Mouse (Mus musculus): ENCODE results near the gene Gm3252.
"Not testable (repeated sequence)": the region's sequence is repeated elsewhere in the genome, so short reads cannot be mapped to it uniquely, and the experiment has no call there.

Gm3252 gene

DNA sequence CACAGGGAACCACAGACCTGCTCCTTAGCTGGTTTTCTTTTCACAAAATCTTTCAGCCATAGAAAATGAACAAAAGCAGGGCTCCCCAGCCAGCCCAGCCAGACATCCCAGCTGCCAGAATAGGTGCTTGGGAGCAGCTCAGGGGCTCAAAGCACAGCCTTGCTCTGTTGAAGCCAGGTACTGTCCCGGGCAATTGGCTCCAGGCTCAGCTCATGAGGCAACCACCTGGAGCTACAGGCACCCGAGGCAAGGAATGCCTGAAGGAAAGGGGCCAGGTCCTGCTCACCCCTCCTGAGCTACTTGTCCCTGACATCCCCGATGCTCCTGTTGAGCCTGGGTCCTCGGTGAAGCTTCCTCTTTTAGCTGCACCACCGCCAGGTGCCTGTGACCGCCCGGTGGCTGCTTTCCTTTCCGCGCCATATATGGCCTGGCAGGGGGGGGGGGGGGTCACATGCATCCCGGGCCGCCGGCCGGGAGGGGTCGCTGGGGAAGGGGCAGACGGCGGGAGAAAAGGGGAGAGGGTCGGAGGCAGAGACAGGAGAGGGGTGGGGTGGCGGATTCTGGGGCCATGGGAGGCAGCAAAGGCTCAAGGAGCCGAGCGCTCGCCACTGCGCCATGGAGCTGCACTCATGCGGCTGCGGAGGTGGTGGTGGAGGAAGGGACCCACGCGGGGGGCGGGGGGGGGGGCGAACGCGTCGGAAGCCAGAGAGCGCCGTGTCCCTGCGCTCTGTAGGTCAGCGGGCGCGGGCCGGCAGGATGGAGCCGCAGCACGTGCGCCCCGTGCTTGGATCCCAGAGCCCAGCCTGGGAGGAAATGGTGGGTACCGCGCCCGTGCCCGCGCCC lies at the start of gene Gm3252:
Gm3252 (plus strand) TSS at position 738 of the 843 bp plus-strand sequence.
- DNase-seq (ENCODE audit: low spot score in 2 of 2), result not testable (repeated sequence)

- not testable (repeated sequence) for DNase-seq (ENCODE audit: low spot score in 2 of 2)
These were observed 17.6 kb upstream of the Gm3252 start, which contains the start of gene Gm7876 for GRCm38 (mm10) chr14:4708938-4709337. Gm7876 (plus strand) TSS chr14:4709238.

GRCm38 (mm10) chr14:4776037-4776436 lies 49.5 kb downstream of the Gm3252 start, which contains the start of gene Gm9602:
Gm9602 (plus strand) TSS chr14:4776337.
- DNase-seq (ENCODE audit: low spot score in 2 of 2), result not testable (repeated sequence)

Data from thymus, postnatal 10 days (tissue).